Mouse (Mus musculus) erythroblast, embryonic 14.5 days (primary cell): Measurements from ENCODE around the gene Hs3st6. TPM values are rescaled to one million over a fixed set of nuclear protein-coding genes. Genes with fewer than 3 reads are reported as not detected.

ENCODE experiments used
- H3K27me3 ChIP-seq: 2 replicates; pipeline ENCODE4 v1.6.1; 2012; ENCODE audit warnings: inconsistent platforms; ENCODE audit not compliant: control insufficient read depth
- H3K36me3 ChIP-seq: 2 replicates; pipeline ENCODE4 v1.6.1; 2012; ENCODE audit warnings: mild to moderate bottlenecking, inconsistent platforms; ENCODE audit not compliant: control insufficient read depth
- H3K4me1 ChIP-seq: 2 replicates; pipeline ENCODE4 v1.6.1; 2012; ENCODE audit warnings: inconsistent platforms; ENCODE audit not compliant: control insufficient read depth
- H3K4me3 ChIP-seq: replicated peaks from 2 replicates; pipeline ENCODE3; 2012; ENCODE audit warnings: moderate library complexity, mild to moderate bottlenecking, inconsistent platforms
- H3K9me3 ChIP-seq: 2 replicates; pipeline ENCODE4 v1.6.1; 2012; ENCODE audit warnings: low read length, inconsistent platforms, mixed read lengths; ENCODE audit not compliant: control insufficient read depth
- GATA1 ChIP-seq: IDR thresholded peaks from 2 replicates; pipeline ENCODE4 v1.6.1; 2012; ENCODE audit warnings: low read length, inconsistent platforms, mixed read lengths
- TAL1 ChIP-seq: IDR thresholded peaks from 3 replicates; pipeline ENCODE4 v1.6.1; 2012; ENCODE audit warnings: low read length, inconsistent platforms, mixed read lengths
- polyA plus RNA-seq: library from polyadenylated mRNA; stranded (reverse); fragments of >175 nt; gene quantifications from 2 replicates; pipeline ENCODE4 v1.2.3, GENCODE M21; 2012

Gene Hs3st6
- polyA plus RNA-seq, 1 experiment = not detected

DNA sequence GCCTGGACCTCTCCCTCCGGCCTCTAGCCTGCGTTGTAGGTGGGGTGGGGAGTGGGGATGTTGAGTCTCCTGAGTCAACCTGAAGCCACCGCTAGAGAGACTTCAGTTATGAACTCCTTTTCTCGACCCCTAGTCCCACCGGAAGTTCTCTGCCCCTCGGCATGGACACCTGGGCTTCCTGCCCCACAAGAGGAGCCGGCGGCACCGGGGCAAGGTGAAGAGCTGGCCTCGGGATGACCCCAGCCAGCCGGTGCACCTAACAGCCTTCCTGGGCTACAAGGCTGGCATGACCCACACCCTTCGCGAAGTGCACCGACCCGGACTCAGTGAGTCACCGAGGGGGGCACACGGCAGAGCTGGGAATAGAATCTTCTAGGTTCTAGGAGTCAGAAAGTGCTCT is 24.6 kb upstream of the Hs3st6 start:
- no peaks in the 10 kb centered on the region for H3K36me3 ChIP-seq
- peaks cover 6% of the 10 kb centered on the region for H3K27me3 ChIP-seq
- peaks cover 23% of the 10 kb centered on the region for H3K4me1 ChIP-seq
- H3K4me3 ChIP-seq = no peak overlapping the region
- TF ChIP-seq TAL1 (no peak), GATA1 (no peak)
- H3K9me3 ChIP-seq = no peaks in the 10 kb centered on the region

DNA sequence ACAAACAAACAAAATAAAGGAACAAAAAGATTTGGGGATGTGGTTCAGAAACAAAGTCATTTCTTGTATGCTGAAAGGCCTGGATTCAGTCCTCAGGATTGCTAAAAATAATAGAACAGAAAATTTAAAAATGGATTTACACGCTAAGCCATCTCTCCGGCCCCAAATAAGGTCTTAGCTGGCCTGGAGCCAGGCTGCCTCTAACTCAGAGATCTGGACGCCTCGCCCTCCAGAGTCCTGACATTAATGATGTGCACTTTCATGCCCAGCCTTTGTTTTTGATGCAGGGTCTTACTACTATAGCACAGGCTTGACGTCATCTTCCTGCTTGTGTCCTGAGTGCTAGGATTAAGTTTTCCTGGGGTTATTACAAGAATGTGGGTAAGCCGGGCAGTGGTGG is 23.7 kb upstream of the Hs3st6 start:
- H3K4me1 ChIP-seq = peaks cover 17% of the 10 kb centered on the region
- no peaks in the 10 kb centered on the region for H3K36me3 ChIP-seq
- H3K4me3 ChIP-seq = no peak overlapping the region
- H3K27me3 ChIP-seq = peaks cover 6% of the 10 kb centered on the region
- no peak for TF ChIP-seq GATA1
- no peak for TF ChIP-seq TAL1
- no peaks in the 10 kb centered on the region for H3K9me3 ChIP-seq

DNA sequence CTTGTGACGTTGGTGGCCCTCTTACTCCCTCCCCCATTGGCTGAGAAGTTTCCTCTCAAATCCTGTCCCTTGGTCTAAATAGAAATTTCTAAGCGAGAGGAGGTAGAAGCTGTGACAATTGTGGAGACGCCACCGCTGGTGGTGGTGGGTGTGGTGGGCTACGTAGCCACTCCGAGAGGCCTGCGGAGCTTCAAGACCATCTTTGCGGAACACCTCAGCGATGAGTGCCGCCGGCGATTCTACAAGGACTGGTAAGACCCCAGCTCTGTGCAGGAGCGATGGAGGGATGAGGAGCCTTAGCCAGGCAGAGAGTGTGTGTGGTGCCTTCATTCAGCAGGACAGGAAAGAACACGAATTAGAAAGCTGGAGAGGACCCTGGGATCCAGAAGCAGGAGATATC is 22.0 kb upstream of the Hs3st6 start:
- Histone ChIP-seq H3K36me3 (no peaks in the 10 kb centered on the region), H3K27me3 (peaks cover 6% of the 10 kb centered on the region), H3K9me3 (no peaks in the 10 kb centered on the region), H3K4me3 (no peak overlapping the region), H3K4me1 (peaks cover 19% of the 10 kb centered on the region)
- no peak for TF ChIP-seq TAL1
- no peak for TF ChIP-seq GATA1

DNA sequence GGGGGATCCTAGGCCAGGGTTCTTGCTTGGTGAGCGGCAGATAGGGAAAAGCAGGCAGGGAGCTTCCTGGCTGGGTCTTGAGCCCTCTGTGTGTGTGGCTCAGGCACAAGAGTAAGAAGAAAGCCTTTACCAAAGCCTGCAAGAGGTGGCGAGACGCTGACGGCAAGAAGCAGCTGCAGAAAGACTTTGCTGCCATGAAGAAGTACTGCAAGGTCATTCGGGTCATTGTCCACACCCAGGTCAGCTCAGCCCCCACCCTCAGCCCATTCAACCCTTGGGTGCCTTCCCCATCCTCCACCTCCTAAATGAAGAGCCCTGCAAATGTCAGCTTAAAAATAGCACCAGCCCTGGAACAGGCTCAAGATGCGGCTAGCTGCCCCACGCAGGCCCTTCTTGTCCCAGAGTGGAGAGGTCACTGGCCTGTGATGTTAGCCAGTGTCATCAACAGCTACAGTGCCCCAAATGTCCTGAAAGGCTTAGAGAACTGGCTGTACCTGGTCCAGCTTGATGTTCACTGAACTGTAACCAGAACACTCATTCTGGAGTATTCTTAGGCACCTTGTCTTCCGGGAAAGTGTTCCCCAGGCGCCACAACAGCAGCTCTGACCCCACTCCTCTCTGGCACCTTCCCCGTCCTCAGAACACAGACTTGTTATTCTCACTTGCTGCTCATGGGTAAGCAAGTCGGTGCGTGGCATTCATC is 20.4 kb upstream of the Hs3st6 start:
- peaks cover 26% of the 10 kb centered on the region for H3K4me1 ChIP-seq
- H3K27me3 ChIP-seq = peaks cover 6% of the 10 kb centered on the region
- no peaks in the 10 kb centered on the region for H3K36me3 ChIP-seq
- no peak overlapping the region for H3K4me3 ChIP-seq
- no peaks in the 10 kb centered on the region for H3K9me3 ChIP-seq
- TF ChIP-seq TAL1 (no peak), GATA1 (no peak)

DNA sequence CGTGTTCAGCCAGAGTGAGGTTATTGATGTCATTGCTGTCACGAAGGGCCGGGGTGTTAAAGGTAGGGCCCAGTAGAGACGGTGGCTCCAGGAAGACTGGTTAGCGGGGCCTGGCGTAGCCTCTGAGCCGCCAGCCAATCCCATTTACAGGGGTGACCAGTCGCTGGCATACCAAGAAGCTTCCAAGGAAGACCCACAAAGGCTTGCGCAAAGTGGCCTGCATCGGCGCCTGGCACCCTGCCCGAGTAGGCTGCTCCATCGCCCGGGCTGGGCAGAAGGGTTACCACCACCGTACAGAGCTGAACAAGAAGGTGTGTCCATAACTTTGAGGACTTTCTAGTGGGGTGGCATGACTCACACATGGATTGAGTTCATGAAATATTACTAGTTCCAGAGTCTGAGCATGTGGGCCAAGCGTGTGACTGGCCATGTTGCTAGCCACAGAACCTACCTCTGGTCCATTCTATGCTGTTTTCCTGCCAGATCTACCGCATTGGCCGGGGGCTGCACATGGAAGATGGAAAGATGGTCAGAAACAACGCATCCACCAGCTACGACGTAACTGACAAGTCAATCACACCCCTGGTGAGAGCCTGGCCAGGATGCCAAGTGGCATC is 19.2 kb upstream of the Hs3st6 start:
- H3K27me3 ChIP-seq = no peaks in the 10 kb centered on the region
- H3K4me3 ChIP-seq = no peak overlapping the region
- H3K4me1 ChIP-seq = peaks cover 34% of the 10 kb centered on the region
- TF ChIP-seq GATA1 = no peak
- TF ChIP-seq TAL1 = no peak
- H3K9me3 ChIP-seq = no peaks in the 10 kb centered on the region
- H3K36me3 ChIP-seq = no peaks in the 10 kb centered on the region

DNA sequence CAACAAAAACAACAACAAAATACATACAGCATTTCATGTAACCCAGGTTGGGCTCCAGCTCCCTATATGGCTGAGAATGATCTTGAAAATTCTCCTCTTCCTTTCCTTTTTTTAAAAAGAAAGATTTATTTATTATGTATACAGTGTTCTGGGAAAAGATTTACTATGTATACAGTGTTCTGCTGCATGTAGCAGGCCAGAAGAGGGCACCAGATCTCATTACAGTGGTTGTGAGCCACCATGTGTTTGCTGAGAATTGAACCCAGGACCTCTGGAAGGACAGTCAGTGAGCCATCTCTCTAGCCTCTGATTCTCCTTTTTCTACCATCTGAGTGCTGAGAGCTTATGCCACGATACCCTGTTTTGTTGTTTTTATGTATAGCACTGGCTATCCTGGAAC is 18.3 kb upstream of the Hs3st6 start:
- H3K4me3 ChIP-seq = no peak overlapping the region
- H3K27me3 ChIP-seq = no peaks in the 10 kb centered on the region
- H3K36me3 ChIP-seq = peaks cover 4% of the 10 kb centered on the region
- peaks cover 37% of the 10 kb centered on the region for H3K4me1 ChIP-seq
- no peak for TF ChIP-seq TAL1
- no peak for TF ChIP-seq GATA1
- no peaks in the 10 kb centered on the region for H3K9me3 ChIP-seq

DNA sequence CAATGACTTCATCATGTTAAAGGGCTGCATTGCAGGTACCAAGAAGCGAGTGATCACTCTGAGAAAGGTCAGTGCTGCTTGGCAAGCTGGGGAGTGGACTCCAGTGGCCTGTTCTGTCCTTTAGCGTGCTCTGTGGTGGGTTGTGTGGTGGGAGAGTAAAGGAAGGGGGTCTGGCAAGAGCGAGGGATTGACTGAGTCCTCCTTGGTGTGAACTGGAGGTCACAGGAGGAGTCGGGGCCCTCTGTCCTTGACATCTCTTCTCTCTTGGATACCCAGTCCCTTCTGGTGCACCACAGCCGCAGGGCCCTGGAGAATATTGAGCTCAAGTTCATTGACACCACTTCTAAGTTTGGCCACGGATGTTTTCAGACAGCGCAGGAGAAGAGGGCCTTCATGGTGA is 17.3 kb upstream of the Hs3st6 start:
- Histone ChIP-seq H3K9me3 (no peaks in the 10 kb centered on the region), H3K4me1 (peaks cover 40% of the 10 kb centered on the region), H3K36me3 (peaks cover 12% of the 10 kb centered on the region), H3K4me3 (peak overlapping the region; percentile 87), H3K27me3 (no peaks in the 10 kb centered on the region)
- TF ChIP-seq GATA1 = no peak
- TF ChIP-seq TAL1 = no peak

DNA sequence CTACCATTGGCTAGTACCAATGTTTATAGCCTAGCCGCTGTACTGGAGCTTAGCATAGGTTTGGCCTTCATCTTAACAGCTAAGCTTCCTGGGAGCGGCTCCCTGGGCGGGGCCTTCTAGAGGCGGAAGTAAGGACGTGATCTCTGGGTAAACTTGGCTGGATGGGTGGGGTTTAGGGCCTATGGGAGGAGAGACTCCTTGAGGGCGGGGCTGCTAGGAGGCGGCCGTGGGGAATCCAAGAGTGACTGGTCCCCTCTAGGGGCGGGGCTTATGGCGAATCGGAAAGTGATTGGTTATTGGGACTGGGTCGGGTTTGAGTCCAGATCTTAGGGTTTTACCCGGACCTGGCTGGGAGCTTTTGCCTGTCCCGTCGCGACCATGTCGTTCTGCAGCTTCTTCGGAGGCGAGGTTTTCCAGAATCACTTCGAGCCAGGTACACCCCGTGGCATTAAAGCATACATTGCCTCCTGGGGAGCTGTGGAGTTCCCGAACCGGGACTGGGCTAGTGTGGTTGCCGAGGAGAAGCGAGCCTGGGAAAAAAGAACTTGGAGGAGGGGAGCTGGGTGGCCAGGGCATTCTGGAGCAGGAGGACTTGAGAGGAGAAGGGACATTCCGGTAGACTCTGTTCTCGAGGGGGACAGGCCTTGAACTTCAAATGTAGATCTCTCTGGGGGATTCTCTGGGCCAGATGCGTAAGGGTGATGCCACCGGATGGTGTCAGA is 16.3 kb upstream of the Hs3st6 start, which contains the start of gene Msrb1:
Msrb1 (plus strand) TSS at position 313 of the 722 bp plus-strand sequence.
- H3K36me3 ChIP-seq = peaks cover 18% of the 10 kb centered on the region
- H3K9me3 ChIP-seq = no peaks in the 10 kb centered on the region
- H3K4me1 ChIP-seq = peaks cover 40% of the 10 kb centered on the region
- H3K27me3 ChIP-seq = no peaks in the 10 kb centered on the region
- peak within 1 kb of the TSS; percentile 87 for H3K4me3 ChIP-seq
- TF ChIP-seq TAL1 (no peak), GATA1 (no peak)

DNA sequence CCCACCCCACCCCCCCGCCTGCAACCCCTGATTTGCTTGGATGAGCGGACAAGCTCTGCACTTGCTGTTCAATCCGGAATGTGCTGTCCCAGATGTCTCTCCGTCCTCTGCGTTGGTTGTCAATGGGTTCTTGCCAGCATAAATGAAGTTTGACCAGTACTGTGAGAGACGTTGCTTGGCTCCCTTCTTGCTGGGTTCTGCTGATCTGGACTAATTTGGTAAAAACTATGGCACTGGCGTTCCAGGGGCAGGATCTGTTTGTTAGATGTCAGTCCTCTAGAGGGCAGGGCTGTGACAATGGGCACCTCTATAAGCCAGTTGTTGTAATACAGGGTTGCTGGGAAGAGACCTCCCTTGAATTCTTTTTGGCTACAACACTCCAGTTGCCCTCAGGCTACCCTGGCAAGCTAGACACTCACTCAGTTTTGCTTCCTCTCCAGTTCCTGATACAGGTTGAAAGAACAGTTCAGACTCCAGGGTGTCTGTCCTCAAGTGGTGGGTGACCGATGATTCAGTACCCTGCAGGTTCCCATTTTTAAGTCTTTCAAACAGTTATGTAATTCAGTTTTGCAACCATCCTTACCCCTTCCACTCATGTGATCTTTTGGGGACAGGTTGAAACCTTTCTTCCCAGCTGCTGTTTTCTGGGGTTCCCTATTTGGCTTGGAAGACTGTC is 15.5 kb upstream of the Hs3st6 start:
- TF ChIP-seq GATA1 = no peak
- no peak for TF ChIP-seq TAL1
- Histone ChIP-seq H3K9me3 (no peaks in the 10 kb centered on the region), H3K27me3 (no peaks in the 10 kb centered on the region), H3K36me3 (peaks cover 23% of the 10 kb centered on the region), H3K4me1 (peaks cover 40% of the 10 kb centered on the region), H3K4me3 (peak overlapping the region; percentile 87)
